Mouse (Mus musculus): ENCODE measurements around the gene Atp6v1e1. TPM values are rescaled to one million over a fixed set of nuclear protein-coding genes. Genes with fewer than 3 reads are reported as not detected.
"Not testable (repeated sequence)": the region's sequence is repeated elsewhere in the genome, so short reads cannot be mapped to it uniquely, and the experiment has no call there.

The Atp6v1e1 gene
- polyA plus RNA-seq, 1 experiment from 2014 or later: 297 TPM

GRCm38 (mm10) chr6:120854413-120854812 is 31.8 kb upstream of the Atp6v1e1 start:
- Histone ChIP-seq H3K36me3 (ENCODE audit: control insufficient read depth, insufficient read depth) (peaks cover 14% of the 10 kb centered on the region; the same call in 1 of the 2 replicates), H3K4me2 (replicated peaks; ENCODE audit: low read depth) (no peak overlapping the region), H3K9me3 (ENCODE audit: control insufficient read depth) (0 out of 2 replicates have a peak, but pooled peaks cover 3% of the 10 kb centered on the region), H3K27me3 (replicated peaks; ENCODE audit: control insufficient read depth, insufficient read depth, low read length) (no peaks in the 10 kb centered on the region; the same call in 1 of the 2 replicates), H3K4me3 (ENCODE audit: low read depth, low read length) (no peak overlapping the region), H3K27ac (ENCODE audit: low read depth, low read length) (no peak overlapping the region), H3K9ac (ENCODE audit: low read depth, low read length) (no peak overlapping the region), H3K4me1 (replicated peaks; ENCODE audit: control insufficient read depth, insufficient read depth, low read length) (no peaks in the 10 kb centered on the region)
- no peak for ATAC-seq
- TF ChIP-seq CTCF (IDR thresholded peaks at IDR 0.05; ENCODE audit: low read depth): no peak
- 88% methylated on average over 10 of the region's 10 CpGs for WGBS

GRCm38 (mm10) chr6:120850720-120851119 is 28.1 kb upstream of the Atp6v1e1 start:
- H3K4me3 ChIP-seq (ENCODE audit: low read depth, low read length); ATAC-seq; H3K27me3 ChIP-seq (replicated peaks; ENCODE audit: control insufficient read depth, insufficient read depth, low read length); H3K4me2 ChIP-seq (replicated peaks; ENCODE audit: low read depth); H3K27ac ChIP-seq (ENCODE audit: low read depth, low read length); H3K9me3 ChIP-seq (ENCODE audit: control insufficient read depth); H3K9ac ChIP-seq (ENCODE audit: low read depth, low read length); H3K4me1 ChIP-seq (replicated peaks; ENCODE audit: control insufficient read depth, insufficient read depth, low read length): not testable (repeated sequence)
- peaks cover 26% of the 10 kb centered on the region for H3K36me3 ChIP-seq (ENCODE audit: control insufficient read depth, insufficient read depth)

GRCm38 (mm10) chr6:120841754-120842153 is 19.2 kb upstream of the Atp6v1e1 start:
- Histone ChIP-seq H3K27me3 (replicated peaks; ENCODE audit: control insufficient read depth, insufficient read depth, low read length) (no peaks in the 10 kb centered on the region), H3K36me3 (ENCODE audit: control insufficient read depth, insufficient read depth) (no peaks in the 10 kb centered on the region), H3K4me3 (ENCODE audit: low read depth, low read length) (no peak overlapping the region), H3K4me2 (replicated peaks; ENCODE audit: low read depth) (no peak overlapping the region), H3K4me1 (replicated peaks; ENCODE audit: control insufficient read depth, insufficient read depth, low read length) (0 out of 2 replicates have a peak, but pooled peaks cover 5% of the 10 kb centered on the region), H3K9me3 (ENCODE audit: control insufficient read depth) (no peaks in the 10 kb centered on the region), H3K9ac (ENCODE audit: low read depth, low read length) (no peak overlapping the region), H3K27ac (ENCODE audit: low read depth, low read length) (no peak overlapping the region)
- no peak for TF ChIP-seq CTCF (IDR thresholded peaks at IDR 0.05; ENCODE audit: low read depth)
- 91% methylated on average over 5 of the region's 5 CpGs for WGBS
- ATAC-seq: no peak

GRCm38 (mm10) chr6:120840258-120840657 is 17.7 kb upstream of the Atp6v1e1 start:
- ATAC-seq: no peak
- Histone ChIP-seq H3K4me1 (replicated peaks; ENCODE audit: control insufficient read depth, insufficient read depth, low read length) (0 out of 2 replicates have a peak, but pooled peaks cover 5% of the 10 kb centered on the region), H3K36me3 (ENCODE audit: control insufficient read depth, insufficient read depth) (no peaks in the 10 kb centered on the region), H3K9me3 (ENCODE audit: control insufficient read depth) (no peaks in the 10 kb centered on the region), H3K27me3 (replicated peaks; ENCODE audit: control insufficient read depth, insufficient read depth, low read length) (no peaks in the 10 kb centered on the region), H3K4me2 (replicated peaks; ENCODE audit: low read depth) (no peak overlapping the region), H3K27ac (ENCODE audit: low read depth, low read length) (no peak overlapping the region), H3K9ac (ENCODE audit: low read depth, low read length) (no peak overlapping the region), H3K4me3 (ENCODE audit: low read depth, low read length) (no peak overlapping the region)
- no peak for TF ChIP-seq CTCF (IDR thresholded peaks at IDR 0.05; ENCODE audit: low read depth)
- WGBS: 95% methylated on average over 7 of the region's 7 CpGs

- H3K4me2 ChIP-seq (replicated peaks; ENCODE audit: low read depth): peak overlapping the region; percentile 81
- H3K27ac ChIP-seq (ENCODE audit: low read depth, low read length): no peak overlapping the region
- no peak for ATAC-seq
Observed at GRCm38 (mm10) chr6:120837152-120837530, 14.5 kb upstream of the Atp6v1e1 start.

GRCm38 (mm10) chr6:120836389-120837151 is 14.0 kb upstream of the Atp6v1e1 start:
- TF ChIP-seq CTCF (IDR thresholded peaks at IDR 0.05; ENCODE audit: low read depth): no peak
- no peaks in the 10 kb centered on the region for H3K9me3 ChIP-seq (ENCODE audit: control insufficient read depth)
- H3K27ac ChIP-seq (ENCODE audit: low read depth, low read length): peak overlapping the region; percentile 89
- H3K4me3 ChIP-seq (ENCODE audit: low read depth, low read length): peak overlapping the region; percentile 79
- H3K4me1 ChIP-seq (replicated peaks; ENCODE audit: control insufficient read depth, insufficient read depth, low read length): 0 out of 2 replicates have a peak, but pooled peaks cover 5% of the 10 kb centered on the region
- peak overlapping the region; percentile 81 for H3K4me2 ChIP-seq (replicated peaks; ENCODE audit: low read depth)
- H3K27me3 ChIP-seq (replicated peaks; ENCODE audit: control insufficient read depth, insufficient read depth, low read length): no peaks in the 10 kb centered on the region
- H3K36me3 ChIP-seq (ENCODE audit: control insufficient read depth, insufficient read depth): no peaks in the 10 kb centered on the region
- 4% methylated on average over 33 of the region's 37 CpGs for WGBS
- ATAC-seq: peak; percentile 54
- H3K9ac ChIP-seq (ENCODE audit: low read depth, low read length): peak overlapping the region; percentile 97

More at GRCm38 (mm10) chr6:120837152-120837530, 14.5 kb upstream of the Atp6v1e1 start:
- Histone ChIP-seq H3K4me1 (replicated peaks; ENCODE audit: control insufficient read depth, insufficient read depth, low read length) (0 out of 2 replicates have a peak, but pooled peaks cover 5% of the 10 kb centered on the region), H3K4me3 (ENCODE audit: low read depth, low read length) (peak overlapping the region; percentile 79), H3K9ac (ENCODE audit: low read depth, low read length) (0 out of 2 replicates have a peak overlapping the region, but pooled peaks have one; percentile 97), H3K9me3 (ENCODE audit: control insufficient read depth) (no peaks in the 10 kb centered on the region), H3K27me3 (replicated peaks; ENCODE audit: control insufficient read depth, insufficient read depth, low read length) (no peaks in the 10 kb centered on the region), H3K36me3 (ENCODE audit: control insufficient read depth, insufficient read depth) (no peaks in the 10 kb centered on the region)
- 36% methylated on average over 1 of the region's 1 CpGs for WGBS
- no peak for TF ChIP-seq CTCF (IDR thresholded peaks at IDR 0.05; ENCODE audit: low read depth)
